Mouse (Mus musculus) midbrain, embryonic 15.5 days (tissue): Measurements from ENCODE around the gene Ccdc14. TPM values are rescaled to one million over a fixed set of nuclear protein-coding genes. Genes with fewer than 3 reads are reported as not detected.
"Not testable (repeated sequence)": the region's sequence is repeated elsewhere in the genome, so short reads cannot be mapped to it uniquely, and the experiment has no call there.

Experiments
- ATAC-seq: fragments of 200-750 bp; cut with Nextera tagmentation; replicated peaks from 2 replicates; pipeline ENCODE4 v1.8.0; 2017; ENCODE audit warnings: moderate TSS enrichment
- H3K27ac ChIP-seq: fragments of 300-500 bp; sonication (generic); 2 replicates; pipeline ENCODE4 v1.5.1; 2015; ENCODE audit warnings: mild to moderate bottlenecking, inconsistent platforms
- H3K27me3 ChIP-seq: fragments of 300-500 bp; sonication (generic); replicated peaks from 2 replicates; pipeline ENCODE4 v1.6.1; 2015; ENCODE audit warnings: inconsistent platforms
- H3K36me3 ChIP-seq: fragments of 300-500 bp; sonication (generic); replicated peaks from 2 replicates; pipeline ENCODE4 v1.6.1; 2015; ENCODE audit warnings: inconsistent platforms
- H3K4me1 ChIP-seq: fragments of 300-500 bp; sonication (generic); 2 replicates; pipeline ENCODE4 v1.6.1; 2015; ENCODE audit warnings: inconsistent platforms
- H3K4me2 ChIP-seq: fragments of 300-500 bp; sonication (generic); 2 replicates; pipeline ENCODE4 v1.6.1; 2015; ENCODE audit warnings: inconsistent platforms, mild to moderate bottlenecking, moderate library complexity
- H3K4me3 ChIP-seq: fragments of 300-500 bp; sonication (generic); 2 replicates; pipeline ENCODE4 v1.5.1; 2015; ENCODE audit warnings: mild to moderate bottlenecking, inconsistent platforms
- H3K9ac ChIP-seq: fragments of 300-500 bp; sonication (generic); 2 replicates; pipeline ENCODE4 v1.6.1; 2015; ENCODE audit warnings: mild to moderate bottlenecking, inconsistent platforms
- H3K9me3 ChIP-seq: fragments of 300-500 bp; sonication (generic); 2 replicates; pipeline ENCODE4 v1.6.1; 2016; ENCODE audit warnings: inconsistent platforms
- WGBS: fragments of 180-500 bp; shearing (Covaris S2); methylation state at CpG from one replicate; pipeline ENCODE4 v1.1.7; 2015; ENCODE audit warnings: mixed read lengths; 5-methylcytosine and 5-hydroxymethylcytosine counted together
- polyA plus RNA-seq: library from polyadenylated mRNA; unstranded; fragments of >200 nt; fragmentation: Nextera tagmentation; extraction: Ambion mirVana; gene quantifications from 2 replicates; pipeline ENCODE4 v1.2.1, GENCODE M21; 2015

Gene Ccdc14
- polyA plus RNA-seq, 1 experiment from 2014 or later = 4.0 TPM

DNA sequence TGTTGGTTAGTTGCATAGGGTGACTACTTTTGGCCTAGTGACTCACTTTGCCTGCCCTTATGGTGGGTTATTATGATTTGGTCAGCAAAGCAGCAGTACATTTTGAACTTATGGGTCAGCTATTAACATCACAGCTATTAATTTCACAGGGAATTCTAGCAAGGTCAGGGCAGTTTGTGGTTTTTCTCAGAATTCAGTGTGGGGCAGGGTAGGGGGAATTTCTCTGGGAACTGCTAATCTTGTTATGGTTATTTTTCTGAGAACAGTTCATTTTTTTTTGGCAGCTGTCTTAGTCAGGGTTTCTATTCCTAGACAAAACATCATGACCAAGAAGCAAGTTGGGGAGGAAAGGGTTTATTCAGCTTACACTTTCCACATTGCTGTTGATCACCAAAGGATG is 38.2 kb downstream of the Ccdc14 start:
- H3K4me1 ChIP-seq, H3K27me3 ChIP-seq, H3K36me3 ChIP-seq, H3K9ac ChIP-seq, H3K27ac ChIP-seq, H3K4me3 ChIP-seq, H3K9me3 ChIP-seq, ATAC-seq, H3K4me2 ChIP-seq: not testable (repeated sequence)

DNA sequence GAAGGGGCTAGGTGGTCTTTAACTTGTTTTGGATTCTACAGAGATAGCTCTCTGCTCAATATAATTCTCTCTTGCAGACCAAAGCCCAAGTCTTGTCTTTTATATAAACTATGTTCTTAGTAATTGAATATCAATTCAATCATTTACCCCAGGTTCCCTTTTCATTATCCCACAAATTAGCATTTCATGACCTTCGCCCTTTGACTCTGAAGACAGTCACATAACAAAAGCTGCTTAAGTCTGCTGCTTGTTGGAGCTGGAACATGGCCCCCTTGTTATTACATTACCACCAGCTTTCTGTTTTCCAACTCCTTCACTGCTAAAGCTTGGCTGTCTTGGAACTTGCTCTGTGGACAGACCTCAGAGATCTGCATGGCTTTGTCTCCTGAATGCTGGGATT is 39.0 kb downstream of the Ccdc14 start:
- no peaks in the 10 kb centered on the region for H3K4me1 ChIP-seq
- H3K27ac ChIP-seq = no peak overlapping the region
- H3K4me2 ChIP-seq = no peak overlapping the region
- WGBS = 81% methylated on average over 1 of the region's 1 CpGs
- H3K27me3 ChIP-seq = no peaks in the 10 kb centered on the region
- H3K36me3 ChIP-seq = no peaks in the 10 kb centered on the region
- H3K9me3 ChIP-seq = no peaks in the 10 kb centered on the region
- no peak overlapping the region for H3K4me3 ChIP-seq
- no peak for ATAC-seq
- H3K9ac ChIP-seq = no peak overlapping the region

DNA sequence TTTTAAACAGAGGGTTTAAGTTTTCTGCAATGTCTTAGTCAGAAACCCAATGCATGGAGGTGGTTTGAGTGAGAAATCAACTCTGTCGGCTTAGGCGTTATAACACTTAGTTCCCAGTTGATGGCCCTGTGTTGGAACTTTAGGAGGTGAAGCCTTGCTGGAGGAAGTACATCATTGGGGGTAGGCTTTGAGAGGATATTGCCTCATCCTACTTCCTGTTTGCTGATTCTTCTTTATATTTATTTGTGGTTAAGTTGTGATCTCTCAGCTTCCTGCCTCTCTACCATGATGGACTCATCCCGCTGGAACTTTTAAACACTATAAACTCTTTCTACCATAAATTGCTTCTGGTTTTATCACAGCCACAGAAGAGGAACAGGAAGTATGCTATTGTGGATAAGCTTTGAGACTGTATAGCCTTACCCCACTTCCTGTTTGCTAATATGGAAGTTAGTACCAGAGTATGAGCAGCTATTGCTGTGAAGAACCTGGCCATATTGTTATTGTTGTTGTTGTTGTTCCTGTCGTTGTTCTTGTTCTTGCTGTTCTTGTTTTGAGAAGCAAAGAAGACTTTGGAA is 48.3 kb downstream of the Ccdc14 start:
- ATAC-seq = no peak
- H3K4me2 ChIP-seq = no peak overlapping the region
- WGBS = 96% methylated on average over 4 of the region's 4 CpGs
- no peak overlapping the region for H3K9ac ChIP-seq
- H3K4me3 ChIP-seq = no peak overlapping the region
- no peak overlapping the region for H3K27ac ChIP-seq
- H3K36me3 ChIP-seq = no peaks in the 10 kb centered on the region
- H3K4me1 ChIP-seq = no peaks in the 10 kb centered on the region
- no peaks in the 10 kb centered on the region for H3K9me3 ChIP-seq
- H3K27me3 ChIP-seq = peaks cover 6% of the 10 kb centered on the region

DNA sequence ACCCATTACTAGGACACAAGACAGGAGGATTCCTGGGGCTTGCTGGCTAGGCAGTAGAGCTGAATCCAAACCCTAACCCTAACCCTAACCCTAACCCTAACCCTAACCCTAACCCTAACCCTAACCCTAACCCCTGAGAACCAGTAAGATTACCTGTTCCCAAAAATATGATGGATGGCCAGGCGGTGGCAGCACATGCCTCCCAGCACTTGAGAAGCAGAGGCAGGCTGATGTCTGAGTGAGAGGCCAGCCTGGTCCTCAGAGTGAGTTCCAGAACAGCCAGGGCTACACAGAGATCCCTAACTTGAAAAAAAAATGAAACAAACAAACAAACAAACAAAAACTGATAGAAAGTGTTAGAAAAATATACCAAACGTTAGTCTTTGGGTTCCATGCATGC is 52.5 kb downstream of the Ccdc14 start:
- no peak overlapping the region for H3K27ac ChIP-seq
- H3K4me1 ChIP-seq = peaks cover 14% of the 10 kb centered on the region
- no peak for ATAC-seq
- H3K27me3 ChIP-seq = peaks cover 19% of the 10 kb centered on the region
- no peaks in the 10 kb centered on the region for H3K9me3 ChIP-seq
- H3K9ac ChIP-seq = no peak overlapping the region
- WGBS = 59% methylated on average over 2 of the region's 2 CpGs
- H3K4me3 ChIP-seq = no peak overlapping the region
- no peak overlapping the region for H3K4me2 ChIP-seq
- H3K36me3 ChIP-seq = no peaks in the 10 kb centered on the region

DNA sequence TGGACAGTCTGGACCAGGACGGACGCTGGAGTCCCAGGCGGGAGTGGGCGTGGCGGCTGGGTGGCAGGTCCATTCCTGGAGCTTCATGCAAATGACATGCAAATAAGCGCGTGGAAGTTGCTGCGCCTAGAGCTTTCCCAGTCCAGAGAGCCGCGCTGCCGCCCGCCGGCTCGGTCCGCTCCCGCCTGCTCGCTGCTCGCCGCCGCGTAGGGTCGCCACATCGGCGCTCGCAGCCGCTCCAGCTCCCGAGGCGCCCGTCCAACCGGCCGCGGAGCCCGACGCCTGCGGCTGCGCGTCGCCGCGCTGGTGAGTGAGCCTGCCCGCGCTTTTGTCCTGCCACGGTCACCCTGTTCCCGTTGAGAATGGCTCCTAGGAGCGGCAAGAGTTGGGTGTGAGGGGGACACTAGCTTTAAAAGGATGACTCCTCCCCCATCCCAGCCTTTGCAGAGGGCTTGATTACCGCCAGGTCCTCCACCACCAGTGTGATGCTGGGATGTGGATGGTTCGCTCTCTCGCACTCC is 54.7 kb downstream of the Ccdc14 start, which contains the start of gene Mylk:
Gene Mylk, plus strand, starts transcription at position 146 of the 521 bp plus-strand sequence.
- WGBS = under 1% methylated on average over 48 of the region's 48 CpGs
- Histone ChIP-seq H3K4me1 (peaks cover 21% of the 10 kb centered on the region), H3K36me3 (no peaks in the 10 kb centered on the region), H3K9ac (peak within 1 kb of the TSS; percentile 45), H3K27ac (no peak within 1 kb of the TSS), H3K4me3 (peak within 1 kb of the TSS; percentile 52), H3K4me2 (peak within 1 kb of the TSS; percentile 96), H3K9me3 (no peaks in the 10 kb centered on the region), H3K27me3 (peaks cover 19% of the 10 kb centered on the region)
- peak; percentile 91 for ATAC-seq

DNA sequence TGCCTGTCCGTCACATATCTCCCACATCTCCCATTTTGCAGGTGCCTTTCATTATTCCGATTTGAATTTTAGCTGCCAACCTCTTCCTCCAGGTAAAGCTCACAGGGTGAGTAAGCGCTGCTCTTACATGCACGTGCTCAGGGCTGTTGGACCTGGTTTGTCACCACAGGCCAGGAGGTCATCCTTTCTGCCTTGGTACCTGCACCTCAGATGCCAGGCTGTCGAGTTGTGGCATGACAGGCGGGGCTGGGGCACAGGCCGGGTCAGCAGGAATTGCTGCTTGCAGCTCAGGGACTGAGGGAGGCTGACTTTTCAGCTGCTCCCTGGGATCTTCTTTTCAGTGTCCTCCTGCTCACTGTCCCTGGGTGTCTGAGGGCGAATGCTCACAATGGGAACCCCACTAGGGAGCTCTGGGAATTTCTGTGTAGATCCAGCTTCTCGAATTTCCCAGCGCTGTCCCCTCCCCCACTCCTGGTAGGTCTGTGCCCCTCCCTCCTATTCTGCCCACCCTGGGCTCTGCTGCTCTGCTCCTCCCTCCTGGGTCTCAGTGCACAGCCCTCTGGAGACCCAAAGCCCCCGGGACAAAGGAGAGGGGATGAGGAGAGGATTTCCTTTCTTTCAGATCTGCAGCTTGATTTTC is 57.8 kb downstream of the Ccdc14 start:
- Histone ChIP-seq H3K27me3 (peaks cover 18% of the 10 kb centered on the region), H3K27ac (no peak overlapping the region), H3K36me3 (no peaks in the 10 kb centered on the region), H3K4me2 (no peak overlapping the region), H3K4me1 (peaks cover 21% of the 10 kb centered on the region), H3K4me3 (no peak overlapping the region), H3K9ac (no peak overlapping the region), H3K9me3 (no peaks in the 10 kb centered on the region)
- no peak for ATAC-seq
- 12% methylated on average over 11 of the region's 11 CpGs for WGBS

DNA sequence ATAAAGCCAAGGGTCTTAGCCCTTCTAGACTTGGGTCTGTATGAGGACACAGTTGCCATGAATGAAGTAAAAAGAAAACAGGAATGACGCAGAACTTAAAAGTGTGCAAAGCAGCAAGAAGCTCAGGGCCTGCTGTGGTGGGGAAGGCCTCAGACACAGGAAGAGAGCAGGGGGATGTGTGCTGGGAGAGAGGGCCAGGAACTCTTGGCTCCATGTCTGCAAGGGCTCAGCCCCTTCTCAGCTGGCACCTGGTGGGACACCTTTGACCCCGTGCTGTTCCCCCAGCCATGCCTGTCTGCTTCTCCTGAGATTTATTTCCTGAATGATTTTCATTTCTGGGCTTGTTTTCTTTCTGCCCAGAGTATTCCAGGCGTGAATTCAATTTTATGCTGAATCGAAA is 59.1 kb downstream of the Ccdc14 start:
- Histone ChIP-seq H3K27me3 (peaks cover 13% of the 10 kb centered on the region; the same call in 1 of the 2 replicates), H3K27ac (no peak overlapping the region), H3K9ac (no peak overlapping the region), H3K36me3 (no peaks in the 10 kb centered on the region), H3K4me3 (no peak overlapping the region), H3K4me1 (peaks cover 21% of the 10 kb centered on the region), H3K9me3 (no peaks in the 10 kb centered on the region), H3K4me2 (no peak overlapping the region)
- 56% methylated on average over 4 of the region's 4 CpGs for whole genome bisulfite sequencing
- ATAC-seq = no peak

DNA sequence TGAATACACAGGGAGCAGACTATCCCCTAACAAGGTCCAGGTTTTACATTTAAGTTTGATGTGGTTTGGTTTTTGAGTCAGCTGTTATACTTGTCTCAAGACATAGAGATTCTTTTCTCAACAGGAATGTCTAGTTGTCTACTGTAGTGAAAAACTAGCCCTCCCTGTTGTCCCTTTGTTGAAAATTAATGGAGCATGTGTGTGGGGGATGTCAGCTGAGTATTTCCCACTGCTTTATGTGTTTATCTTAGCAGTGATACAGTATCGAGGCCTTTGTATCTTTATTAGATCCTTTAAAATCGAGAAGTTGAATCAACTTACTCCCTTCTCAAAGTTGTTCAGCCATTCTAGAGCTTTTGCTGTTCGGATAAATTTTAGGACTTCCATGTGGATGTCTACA is 61.6 kb downstream of the Ccdc14 start:
- no peaks in the 10 kb centered on the region for H3K9me3 ChIP-seq
- WGBS = 65% methylated on average over 3 of the region's 3 CpGs
- no peak overlapping the region for H3K9ac ChIP-seq
- H3K4me2 ChIP-seq = no peak overlapping the region
- H3K4me3 ChIP-seq = no peak overlapping the region
- peaks cover 8% of the 10 kb centered on the region for H3K4me1 ChIP-seq
- H3K27ac ChIP-seq = no peak overlapping the region
- H3K36me3 ChIP-seq = no peaks in the 10 kb centered on the region
- H3K27me3 ChIP-seq = no peaks in the 10 kb centered on the region
- ATAC-seq = no peak

DNA sequence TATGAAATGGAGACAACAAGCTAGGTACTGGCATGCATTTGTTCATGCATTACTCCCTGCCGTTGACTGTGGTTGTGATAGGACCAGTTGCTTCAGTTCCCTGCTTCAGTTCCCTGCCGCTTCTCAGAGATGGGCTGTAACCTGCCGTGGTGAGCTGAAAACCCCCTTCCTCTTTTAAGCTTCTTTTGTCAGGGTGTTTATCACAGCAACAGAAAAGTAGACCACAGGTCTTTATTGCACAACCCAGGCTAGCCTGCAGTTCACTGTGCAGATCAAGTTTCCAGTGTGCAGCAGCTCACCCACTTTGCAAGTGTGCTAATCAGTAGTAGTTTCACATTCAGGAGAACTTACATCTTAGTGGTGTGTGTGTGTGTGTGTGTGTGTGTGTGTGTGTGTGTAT is 62.6 kb downstream of the Ccdc14 start:
- H3K36me3 ChIP-seq = no peaks in the 10 kb centered on the region
- WGBS = 85% methylated on average over 3 of the region's 3 CpGs
- no peak overlapping the region for H3K27ac ChIP-seq
- peaks cover 6% of the 10 kb centered on the region for H3K4me1 ChIP-seq
- no peak overlapping the region for H3K9ac ChIP-seq
- H3K4me3 ChIP-seq = no peak overlapping the region
- H3K4me2 ChIP-seq = no peak overlapping the region
- no peak for ATAC-seq
- H3K9me3 ChIP-seq = no peaks in the 10 kb centered on the region
- no peaks in the 10 kb centered on the region for H3K27me3 ChIP-seq

DNA sequence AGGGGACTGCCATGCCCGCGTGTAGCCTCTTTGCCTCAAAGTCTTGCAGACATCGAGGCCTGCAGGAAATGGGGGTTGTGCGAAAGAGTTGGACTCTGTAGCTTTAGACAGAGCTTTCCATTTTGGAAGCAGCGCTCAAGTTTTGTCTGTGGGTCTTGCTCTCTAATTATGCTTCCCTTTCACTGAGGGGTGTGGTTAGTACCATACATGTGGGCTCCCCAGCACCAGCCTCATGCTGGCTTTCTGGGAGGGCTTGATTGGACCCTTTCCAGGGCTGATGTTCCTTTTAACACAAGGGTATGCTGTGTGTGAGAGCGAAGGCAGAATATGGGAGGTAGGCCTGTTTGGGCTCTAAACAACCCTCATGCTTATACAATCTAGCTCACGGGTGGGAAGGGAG is 66.6 kb downstream of the Ccdc14 start:
- 63% methylated on average over 7 of the region's 7 CpGs for WGBS
- Histone ChIP-seq H3K4me3 (no peak overlapping the region), H3K9ac (no peak overlapping the region), H3K9me3 (no peaks in the 10 kb centered on the region), H3K4me2 (no peak overlapping the region), H3K4me1 (no peaks in the 10 kb centered on the region), H3K36me3 (no peaks in the 10 kb centered on the region), H3K27ac (no peak overlapping the region), H3K27me3 (no peaks in the 10 kb centered on the region)
- no peak for ATAC-seq

DNA sequence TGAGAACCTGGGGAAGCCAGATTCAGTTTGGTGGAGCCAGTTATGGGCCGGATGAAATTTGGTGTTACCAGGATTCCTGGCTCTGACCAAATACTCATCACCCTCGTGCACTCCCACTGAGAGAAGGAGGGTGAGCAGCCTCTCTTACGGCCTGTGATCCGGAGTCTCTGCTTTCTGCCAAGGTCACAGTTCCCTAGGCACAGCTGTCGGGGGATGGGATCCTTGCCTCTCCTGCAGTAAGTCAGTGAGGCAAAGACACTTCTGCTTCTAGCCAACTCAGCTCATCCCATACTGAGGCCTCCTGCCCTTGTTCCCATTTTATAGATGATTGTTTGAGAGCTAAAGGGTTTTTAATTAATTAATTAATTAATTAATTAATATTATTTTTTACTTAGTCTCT is 67.8 kb downstream of the Ccdc14 start:
- ATAC-seq = no peak
- no peaks in the 10 kb centered on the region for H3K27me3 ChIP-seq
- no peak overlapping the region for H3K4me2 ChIP-seq
- no peaks in the 10 kb centered on the region for H3K4me1 ChIP-seq
- H3K9me3 ChIP-seq = no peaks in the 10 kb centered on the region
- no peak overlapping the region for H3K27ac ChIP-seq
- WGBS = 44% methylated on average over 5 of the region's 5 CpGs
- no peak overlapping the region for H3K4me3 ChIP-seq
- no peaks in the 10 kb centered on the region for H3K36me3 ChIP-seq
- no peak overlapping the region for H3K9ac ChIP-seq

DNA sequence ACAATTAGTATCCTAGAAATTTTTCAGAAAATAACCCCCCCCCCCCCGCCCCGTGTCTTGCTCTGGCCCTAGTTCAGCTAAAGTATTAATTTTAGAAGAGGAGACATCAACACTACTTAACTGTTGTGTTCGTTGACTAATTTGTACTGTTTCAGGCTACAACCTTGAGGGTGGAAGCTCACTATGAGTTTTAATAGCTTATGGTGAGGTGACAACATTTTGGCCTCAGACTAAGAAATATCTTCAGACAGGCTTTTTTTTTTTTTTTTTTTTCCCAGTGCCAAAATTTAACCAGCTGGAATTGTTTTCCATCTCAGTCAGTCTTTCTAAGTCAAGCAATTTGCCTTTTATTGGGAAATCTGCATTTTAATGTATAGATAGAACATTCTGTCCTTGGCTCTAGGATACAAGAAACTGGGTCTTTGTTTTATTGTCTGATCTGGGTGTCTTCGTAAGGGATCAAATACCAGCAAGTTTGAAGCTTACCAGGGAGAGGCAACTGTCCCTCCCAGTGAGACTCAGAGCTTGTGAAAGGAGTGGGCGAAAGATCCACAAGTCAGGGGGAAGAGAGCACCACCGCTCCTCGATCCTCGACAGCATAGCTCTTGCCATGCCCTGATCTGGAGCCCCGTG is 73.7 kb downstream of the Ccdc14 start:
- ATAC-seq = no peak
- H3K36me3 ChIP-seq = no peaks in the 10 kb centered on the region
- 79% methylated on average over 9 of the region's 9 CpGs for WGBS

DNA sequence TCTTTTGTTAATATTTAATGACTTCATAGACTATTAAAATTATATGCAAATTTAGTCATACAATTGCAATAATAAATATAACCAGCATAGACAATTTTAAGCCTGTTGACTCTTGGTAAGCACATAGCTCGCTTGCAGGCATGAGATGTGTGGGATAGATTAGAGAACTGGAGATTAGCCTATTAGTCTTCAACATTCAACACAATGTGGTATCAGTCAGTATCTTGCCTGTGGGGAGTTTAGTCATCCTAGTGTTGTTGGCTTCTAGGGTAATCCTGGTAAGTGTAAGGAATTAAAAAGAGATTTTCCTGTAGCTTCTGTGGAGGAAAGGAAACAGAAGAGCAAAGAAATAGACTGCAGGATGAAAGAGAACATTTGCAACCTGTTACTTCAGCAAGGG is 75.2 kb downstream of the Ccdc14 start:
- Histone ChIP-seq H3K36me3 (no peaks in the 10 kb centered on the region), H3K4me2 (no peak overlapping the region), H3K27me3 (no peaks in the 10 kb centered on the region), H3K4me1 (no peaks in the 10 kb centered on the region), H3K27ac (no peak overlapping the region), H3K9ac (no peak overlapping the region), H3K9me3 (no peaks in the 10 kb centered on the region), H3K4me3 (no peak overlapping the region)
- WGBS = 62% methylated on average over 1 of the region's 1 CpGs
- no peak for ATAC-seq

More for the DNA sequence above, 73.7 kb downstream of the Ccdc14 start:
- no peak overlapping the region for H3K4me3 ChIP-seq
- no peaks in the 10 kb centered on the region for H3K4me1 ChIP-seq
- no peak overlapping the region for H3K4me2 ChIP-seq
- H3K9ac ChIP-seq = no peak overlapping the region
- no peaks in the 10 kb centered on the region for H3K9me3 ChIP-seq
- H3K27me3 ChIP-seq = no peaks in the 10 kb centered on the region
- no peak overlapping the region for H3K27ac ChIP-seq
